Mouse (Mus musculus) natural killer cell, adult 2 months (primary cell): Measurements from ENCODE around the gene Znrf1.

Experiments used
- DNase-seq, 2 experiments: peaks; one replicate each; pipeline ENCODE4 v3.0.0; 2022; ENCODE audit warnings: low spot score in 2 of 2

The Znrf1 gene

DNA sequence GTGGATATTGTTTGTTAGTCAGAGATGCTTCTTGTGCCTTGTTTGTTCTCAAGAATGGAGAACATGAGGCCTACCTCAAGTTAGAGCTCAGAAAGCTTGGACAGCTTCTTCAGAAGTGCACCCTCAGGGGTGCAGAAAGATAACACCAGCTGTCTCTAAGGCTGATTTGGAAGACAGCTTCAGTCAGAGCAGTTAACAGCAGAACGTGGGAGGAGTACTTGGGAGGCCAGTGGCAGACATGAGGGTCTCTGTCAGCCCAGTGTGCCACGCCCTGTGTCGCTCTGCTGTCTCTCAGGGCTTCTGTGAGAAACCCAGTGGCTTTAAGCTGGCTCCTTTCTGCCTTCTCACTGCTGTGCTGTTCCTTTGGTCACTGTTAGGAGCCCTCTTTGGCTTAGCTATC lies 32.1 kb downstream of the Znrf1 start:
- DNase-seq, result no peak

DNA sequence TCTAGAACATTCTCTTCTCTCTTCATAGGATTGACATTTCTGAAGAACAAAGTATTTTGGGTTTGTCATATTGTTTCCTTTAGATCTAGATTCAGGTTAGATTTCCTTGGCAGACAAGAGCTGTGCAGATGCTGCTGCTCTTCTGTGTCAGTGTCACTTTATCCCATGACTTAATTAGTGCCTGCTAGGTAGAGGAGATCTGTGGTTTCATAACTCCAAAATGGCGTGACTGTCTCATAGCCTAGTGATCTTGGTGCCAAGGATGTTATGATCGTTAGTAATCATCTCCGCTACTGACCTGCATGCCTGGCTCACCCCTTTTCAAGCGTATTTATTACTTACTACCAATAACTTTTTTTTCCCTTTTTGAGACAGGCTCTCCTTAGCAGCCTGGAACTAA lies 34.0 kb downstream of the Znrf1 start:
- DNase-seq, result no peak

DNA sequence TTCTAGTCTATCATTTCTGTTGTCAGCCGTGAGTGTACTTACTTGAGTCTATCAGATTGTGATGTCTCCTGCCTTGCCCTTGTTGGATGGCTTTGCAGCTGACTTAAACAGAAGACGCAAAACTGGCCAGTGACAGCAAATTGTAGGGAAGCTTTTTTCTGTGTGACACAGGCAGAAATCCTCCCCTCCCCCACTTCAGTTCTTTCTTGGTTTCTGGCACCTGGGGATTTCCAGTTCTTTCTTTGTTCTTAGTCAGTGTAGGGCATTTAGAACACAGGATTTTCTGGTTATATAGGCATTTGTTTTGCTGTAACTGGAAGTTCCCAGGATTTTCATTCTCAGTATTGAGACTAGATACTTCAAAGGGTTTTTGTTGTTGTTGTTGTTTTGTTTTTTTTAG lies 34.5 kb downstream of the Znrf1 start:
- peak in 1 of 2 experiments; percentile 33 for DNase-seq

DNA sequence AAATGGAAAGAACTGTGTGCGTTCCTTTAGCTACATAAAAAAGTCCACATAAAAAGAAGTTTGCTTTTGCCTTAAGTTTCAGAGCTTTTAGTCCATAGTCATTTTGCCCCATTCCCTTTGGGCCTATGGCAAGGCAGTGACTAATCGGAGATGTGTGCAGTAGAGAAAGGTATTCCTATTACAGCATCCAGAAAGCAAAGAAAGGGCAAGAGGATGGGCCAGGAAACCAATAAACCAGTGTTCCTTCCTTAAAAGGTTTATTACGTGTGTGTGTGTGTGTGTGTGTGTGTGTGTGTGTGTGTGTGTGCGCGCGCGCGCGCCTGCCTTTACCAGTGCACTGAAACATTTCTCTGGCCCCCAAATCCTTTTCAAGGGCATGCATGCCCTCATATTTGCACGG lies 35.8 kb downstream of the Znrf1 start:
- no peak for DNase-seq

DNA sequence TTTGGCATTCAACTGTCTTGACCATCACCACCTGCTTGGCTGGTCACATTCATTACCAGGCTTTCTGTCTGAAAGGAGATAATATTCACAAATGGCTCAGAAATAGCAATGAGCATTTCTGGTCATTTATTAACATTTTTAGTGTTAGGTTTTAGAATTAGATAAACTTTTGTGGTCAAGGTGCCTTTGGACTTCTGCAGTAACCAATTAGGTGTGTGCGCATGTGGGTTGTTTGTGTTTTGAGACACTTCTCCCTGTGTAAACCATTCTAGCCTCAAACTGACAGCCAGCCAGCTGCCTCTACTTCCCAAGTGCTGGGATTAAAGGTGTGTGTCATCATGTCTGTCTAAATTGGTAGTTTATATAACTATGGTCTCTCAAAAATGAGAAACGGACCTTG lies 36.5 kb downstream of the Znrf1 start:
- DNase-seq, result no peak

DNA sequence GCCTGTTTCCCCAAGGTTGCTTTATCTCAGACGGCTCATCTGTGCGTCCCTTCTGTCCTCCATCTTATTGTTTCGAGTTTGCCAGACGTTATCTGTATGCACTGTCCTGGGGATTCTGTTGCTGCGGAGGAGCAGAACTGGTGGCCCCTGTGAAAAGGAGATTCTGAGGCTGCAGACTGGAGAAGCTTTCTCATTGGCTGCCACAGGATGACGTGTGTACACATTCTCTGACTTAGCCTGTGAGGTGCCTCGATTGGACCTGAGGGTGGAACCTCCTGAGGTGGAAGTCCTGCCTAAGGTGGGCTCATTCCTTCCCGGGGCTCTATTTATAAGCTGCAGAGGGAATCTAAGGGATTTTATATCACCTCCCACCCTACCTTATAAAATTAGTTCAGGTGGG lies 37.7 kb downstream of the Znrf1 start:
- no peak for DNase-seq

DNA sequence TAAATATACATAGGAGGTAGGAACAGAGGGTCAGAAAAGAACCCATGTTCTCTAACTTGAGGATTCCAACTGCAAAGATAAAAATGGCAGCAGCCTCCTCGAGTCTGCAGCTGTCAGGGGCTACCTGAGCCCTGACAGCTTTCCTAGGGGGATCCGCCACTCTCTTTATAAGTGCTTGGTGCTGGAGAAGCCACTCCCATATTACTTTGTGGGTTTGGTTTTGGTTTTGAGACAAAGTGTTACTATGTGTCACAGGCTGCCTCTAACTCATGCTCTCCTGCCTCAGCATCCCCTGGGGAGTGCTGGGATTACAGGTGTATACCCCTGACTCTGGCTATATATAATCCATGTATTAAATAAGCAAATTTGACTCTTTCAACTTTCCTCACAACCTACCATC lies 38.1 kb downstream of the Znrf1 start:
- DNase-seq, result no peak

DNA sequence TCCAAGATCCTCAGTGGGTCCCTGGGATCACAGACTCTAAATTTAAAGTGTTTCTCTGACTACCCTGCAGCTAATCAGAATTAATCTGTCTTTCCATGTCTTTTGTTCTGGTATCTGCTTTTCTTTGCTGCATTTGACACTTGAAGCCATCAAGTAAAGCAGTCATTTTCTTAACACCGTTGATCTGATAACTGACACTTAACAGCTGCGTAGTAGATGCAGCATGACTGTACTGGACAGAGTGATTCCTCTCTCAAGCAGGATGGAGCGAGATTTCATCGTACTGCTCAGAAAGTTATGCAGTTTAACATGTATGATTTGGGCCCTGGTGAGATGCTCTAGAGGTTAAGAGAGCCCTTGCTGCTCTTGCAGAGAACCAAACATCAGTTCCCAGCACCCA lies 39.6 kb downstream of the Znrf1 start:
- no peak for DNase-seq

DNA sequence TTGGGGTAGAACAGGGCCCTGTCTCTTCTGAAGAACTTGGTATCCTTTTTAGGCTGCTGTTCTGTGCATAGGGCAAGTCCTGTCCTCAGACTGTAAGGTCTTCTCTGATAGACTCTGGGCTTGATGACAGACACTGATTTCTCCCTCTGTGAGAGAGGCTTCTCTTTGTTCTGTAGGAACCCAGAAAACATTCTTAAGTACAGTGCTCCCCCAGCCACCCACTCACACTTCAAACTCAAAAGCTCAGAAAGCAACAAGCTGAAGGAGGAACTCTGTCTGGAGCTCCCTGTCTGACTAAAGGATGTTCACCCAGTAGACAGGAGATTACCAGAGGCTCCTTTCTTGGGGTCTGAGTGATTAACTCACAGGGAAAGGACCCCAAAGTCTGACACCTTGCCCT lies 40.6 kb downstream of the Znrf1 start:
- DNase-seq, result no peak

DNA sequence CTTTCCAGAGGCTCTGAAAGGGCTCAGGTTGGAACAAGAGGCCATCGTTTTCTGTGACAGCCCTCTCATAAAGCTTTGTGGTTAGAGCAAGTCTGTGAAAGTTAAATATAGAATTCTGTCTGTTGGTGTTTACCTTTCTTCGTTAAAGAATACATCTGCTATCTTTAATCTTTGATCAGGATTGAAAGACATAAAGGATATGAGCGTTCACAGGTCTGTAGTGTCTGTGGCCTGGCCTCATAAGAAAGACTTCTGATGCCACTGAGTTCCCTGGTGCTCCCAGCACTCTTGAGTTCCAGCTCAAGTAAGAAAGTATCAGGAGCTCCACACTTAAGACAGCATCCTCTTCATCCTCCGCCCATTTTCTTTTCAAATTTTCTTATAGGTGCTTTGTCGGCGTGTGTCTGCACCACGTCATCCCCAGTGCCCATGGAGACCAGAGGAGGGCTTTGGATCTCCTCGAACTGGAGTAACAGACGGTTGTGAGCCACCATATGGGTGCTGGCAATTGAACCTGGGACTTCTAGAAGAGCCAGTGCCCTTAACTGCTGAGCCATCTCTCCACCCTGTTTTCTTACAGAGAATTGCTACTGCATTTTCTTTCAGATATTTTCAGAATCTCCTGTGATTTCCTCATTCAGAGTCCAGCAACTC lies 42.1 kb downstream of the Znrf1 start:
- DNase-seq, result no peak

DNA sequence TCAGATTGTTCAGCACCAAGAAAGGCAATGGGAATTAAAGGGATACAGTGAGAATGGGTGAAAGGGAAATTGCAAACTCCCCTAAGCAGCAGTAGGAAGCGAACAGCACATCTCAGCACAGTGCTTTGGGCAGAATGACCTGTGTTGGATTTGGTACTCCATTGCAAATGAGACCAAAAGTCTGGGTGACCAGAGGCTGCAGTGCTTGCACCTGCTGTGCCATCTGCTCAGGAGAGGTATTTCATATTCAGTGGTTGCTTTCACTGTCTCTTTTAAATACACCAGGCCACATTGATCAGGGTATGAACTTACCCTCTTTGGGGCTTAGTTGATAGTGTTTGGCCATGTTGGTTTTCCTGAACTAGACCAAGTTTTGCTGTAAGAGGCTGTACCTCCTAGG lies 43.4 kb downstream of the Znrf1 start:
- no peak for DNase-seq

DNA sequence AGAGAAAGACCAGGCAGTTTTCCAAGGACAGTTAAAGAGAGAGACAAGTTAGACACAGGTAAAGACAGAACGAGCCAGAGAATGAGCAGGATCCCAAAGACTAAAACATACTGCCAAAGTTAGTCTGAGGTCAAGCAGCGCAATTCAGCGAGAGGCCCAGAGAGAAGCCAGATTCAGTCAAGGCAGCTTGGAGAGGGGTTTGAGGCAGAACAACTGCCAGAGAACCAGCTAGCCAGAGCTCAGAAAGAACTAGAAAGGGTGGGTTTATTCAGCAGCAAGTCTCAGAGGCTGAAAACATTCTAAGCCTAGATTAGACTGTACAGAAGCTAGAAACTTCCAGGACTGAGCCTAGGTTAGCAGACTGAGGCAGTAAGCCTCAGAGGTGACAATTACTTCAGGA lies 44.4 kb downstream of the Znrf1 start:
- DNase-seq, result no peak

DNA sequence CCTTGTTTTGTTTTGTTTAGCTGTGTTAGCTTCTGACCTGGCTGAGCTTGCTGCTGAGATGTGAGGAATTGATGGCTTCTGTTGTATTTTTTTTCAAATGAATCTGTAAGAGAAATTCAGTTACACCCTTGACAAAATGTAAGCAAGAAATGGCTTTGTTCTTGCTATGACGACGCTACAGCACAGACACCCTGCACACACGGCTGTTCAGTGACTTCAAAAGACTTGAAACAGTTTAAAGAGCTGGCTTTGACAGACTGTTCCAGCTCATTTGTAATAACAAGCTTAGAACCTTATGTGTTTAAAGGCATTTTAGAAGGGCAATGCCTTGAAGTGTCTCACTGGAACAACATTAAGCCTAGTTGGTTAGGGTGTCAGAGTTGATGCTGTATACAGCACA lies 46.5 kb downstream of the Znrf1 start:
- peak in 1 of 2 experiments; percentile 11 for DNase-seq

DNA sequence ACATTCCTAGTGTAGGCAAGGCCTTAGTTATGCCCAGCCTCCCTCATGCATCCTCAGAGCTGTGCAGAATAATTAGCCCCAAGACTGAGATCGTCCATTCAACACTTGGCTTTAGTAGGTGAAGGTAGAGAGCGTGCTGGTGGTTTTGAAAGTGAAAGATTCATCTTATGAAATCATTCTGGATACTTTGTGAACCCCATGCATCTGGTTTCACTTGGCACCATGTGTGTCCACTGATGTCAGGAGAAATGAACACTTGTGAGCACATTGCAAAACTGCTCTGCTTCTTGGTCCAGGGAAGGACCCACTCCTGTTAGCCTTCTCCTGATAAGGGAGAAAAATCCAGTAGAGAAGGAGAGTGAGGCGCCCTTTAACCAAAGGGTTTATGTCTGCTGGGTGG lies 49.0 kb downstream of the Znrf1 start:
- no peak for DNase-seq

DNA sequence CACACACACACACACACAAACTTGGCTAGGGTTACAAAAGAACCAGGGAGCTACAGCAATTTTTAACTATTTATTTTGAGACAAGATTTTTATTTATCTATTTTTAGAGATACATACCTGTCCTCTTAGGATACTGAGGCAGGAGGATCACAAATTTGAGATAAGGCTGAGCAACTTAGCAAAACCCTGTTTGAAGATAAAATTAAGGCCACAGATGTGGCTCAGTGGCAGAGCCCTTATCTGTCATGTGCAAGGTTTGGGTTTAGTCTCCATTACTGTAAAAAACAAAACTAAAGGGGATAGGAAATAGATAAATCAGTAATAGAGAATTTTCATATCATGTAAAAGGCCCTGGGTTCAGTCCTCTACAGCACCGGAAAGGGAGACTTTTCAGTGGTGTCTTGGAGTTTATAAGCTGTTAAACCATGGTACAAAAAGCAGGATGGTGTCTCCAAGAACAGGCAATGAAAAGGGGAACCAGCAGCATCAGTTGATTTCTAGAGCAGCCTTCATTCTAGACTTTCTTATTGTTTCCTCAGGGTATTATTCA lies 51.7 kb downstream of the Znrf1 start:
- no peak for DNase-seq

DNA sequence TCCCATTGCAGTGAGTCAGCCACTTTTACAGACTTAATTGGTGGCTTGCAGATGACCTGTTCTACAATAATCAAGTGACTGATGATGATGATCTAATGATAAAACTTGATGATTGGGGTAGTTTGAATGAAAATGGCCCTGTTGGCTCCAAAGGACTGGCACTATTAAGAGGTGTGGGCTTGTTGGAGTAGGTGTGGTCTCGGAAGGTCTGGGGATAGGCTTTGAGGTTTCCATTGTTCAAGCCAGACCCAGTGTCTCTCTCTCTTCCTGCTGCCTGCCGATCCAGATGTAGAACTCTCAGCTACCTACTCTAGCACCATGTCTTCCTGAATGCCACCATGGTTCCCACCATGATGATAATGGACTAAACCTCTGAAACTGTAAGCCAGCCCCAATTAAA lies 52.4 kb downstream of the Znrf1 start:
- DNase-seq, result no peak

DNA sequence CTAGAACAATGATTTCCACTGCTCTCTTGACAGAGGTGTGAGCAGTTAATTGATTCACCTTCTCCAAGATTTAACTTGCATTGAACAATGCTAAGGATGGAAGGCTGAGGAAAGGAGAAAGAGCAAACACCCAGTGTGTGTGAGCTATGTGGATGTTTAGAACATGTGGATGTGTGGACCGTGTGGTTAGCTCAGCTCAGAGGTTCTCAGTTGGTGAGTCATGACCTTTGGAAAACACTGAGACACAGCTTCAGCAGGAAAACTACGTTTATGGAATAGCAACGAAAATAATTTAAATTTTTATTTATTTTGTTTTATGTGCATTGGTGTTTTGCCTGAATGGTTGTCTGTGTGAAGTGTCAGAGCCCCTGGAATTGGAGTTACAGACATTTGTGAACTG lies 54.3 kb downstream of the Znrf1 start:
- no peak for DNase-seq

DNA sequence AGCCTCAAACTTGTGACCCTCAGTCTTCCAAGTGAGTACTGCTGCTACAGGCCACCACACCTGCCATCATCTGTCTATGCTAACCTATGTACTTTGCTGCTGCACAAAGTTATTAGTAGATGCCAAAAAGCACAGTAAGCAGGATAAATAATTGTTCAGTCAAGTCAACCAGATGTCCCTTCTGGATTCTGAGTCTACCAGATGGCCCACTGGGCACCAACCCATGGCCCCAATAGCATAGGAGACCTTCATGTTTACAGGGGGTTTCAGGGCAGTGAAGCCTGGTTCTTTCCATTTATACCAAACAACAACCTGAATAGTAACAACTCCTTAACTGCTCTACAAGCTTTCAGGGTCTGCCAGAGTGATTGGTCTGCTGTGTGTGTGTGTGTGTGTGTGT lies 55.3 kb downstream of the Znrf1 start:
- no peak for DNase-seq

DNA sequence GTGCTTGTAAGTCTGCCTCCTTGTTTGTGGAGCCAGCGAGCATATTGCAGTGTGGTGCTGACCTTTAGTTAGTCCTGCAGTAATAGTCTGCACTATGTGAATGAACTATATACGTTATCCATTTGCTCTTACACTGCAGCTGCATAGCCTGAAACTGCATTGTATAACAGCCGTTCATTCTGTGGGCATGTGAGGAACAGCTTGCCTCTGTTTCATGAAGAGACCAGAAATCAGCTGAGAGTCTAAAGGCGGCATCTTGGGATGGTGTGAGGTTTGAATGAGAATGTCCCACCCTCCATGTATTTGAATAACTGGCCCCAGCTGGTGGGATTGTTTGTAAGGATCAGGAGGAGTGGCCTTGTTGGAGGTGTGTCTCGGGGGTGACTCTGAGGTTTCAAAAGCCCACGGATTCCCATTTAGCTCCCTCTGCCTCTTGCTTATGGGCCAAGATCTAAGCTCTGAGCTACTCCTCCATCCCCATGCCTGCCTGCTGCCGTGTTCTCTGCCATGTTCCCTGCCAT lies 56.6 kb downstream of the Znrf1 start:
- DNase-seq, result no peak

DNA sequence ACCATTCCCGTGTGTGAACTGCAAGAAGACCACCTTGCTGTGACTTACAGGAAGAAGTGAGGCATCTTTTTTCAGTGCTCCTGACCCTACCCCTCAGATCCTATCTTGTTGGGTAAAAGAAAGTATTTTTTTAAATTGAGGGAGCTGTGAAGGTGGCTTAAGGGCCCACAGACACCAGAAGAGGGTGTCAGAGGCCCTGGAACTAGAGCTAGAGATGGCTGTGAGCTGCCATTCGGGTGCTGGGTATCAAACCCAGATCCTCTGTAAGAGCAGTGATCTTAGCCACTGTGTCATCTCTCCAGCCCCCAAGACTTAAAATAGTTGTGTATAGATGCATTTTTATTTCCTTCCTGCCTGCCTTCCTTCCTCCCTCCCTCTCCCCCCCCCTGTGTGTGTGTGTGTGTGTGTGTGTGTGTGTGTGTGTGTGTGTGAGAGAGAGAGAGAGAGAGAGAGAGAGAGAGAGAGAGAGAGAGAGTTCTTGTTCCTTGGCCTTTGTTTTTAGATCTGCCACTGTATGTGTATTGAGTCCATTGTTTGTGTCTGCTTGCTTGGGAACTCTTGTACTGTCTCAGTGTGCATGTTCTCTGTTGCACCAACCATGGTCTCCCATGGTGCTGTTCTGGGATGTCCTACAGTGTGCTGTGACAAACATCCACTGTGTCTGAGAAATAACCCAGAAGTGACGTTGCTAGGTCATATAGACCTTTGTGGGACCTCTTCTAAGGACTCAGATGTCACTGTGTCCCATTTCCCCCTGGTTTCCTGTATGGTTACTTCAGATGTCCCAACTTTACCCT lies 58.3 kb downstream of the Znrf1 start:
- DNase-seq, result no peak

DNA sequence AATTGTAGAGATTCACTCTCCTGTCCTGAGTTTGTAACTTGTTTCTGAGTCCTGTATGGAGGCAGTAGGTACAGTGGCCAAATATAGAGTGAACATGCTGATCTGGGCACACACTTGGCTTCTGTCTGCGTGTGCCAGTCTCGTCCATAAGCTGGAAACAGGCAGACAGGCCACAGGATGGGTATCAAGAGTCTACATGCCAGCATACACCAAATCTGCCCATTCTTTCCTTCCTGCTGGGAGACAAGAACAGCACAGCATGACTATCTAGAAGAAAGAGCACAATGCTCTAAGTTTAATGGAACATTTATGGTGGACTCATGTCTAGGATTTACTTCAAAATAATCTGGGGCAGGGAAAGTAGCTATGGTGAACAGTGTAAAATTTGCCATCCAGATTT lies 59.1 kb downstream of the Znrf1 start:
- no peak for DNase-seq

DNA sequence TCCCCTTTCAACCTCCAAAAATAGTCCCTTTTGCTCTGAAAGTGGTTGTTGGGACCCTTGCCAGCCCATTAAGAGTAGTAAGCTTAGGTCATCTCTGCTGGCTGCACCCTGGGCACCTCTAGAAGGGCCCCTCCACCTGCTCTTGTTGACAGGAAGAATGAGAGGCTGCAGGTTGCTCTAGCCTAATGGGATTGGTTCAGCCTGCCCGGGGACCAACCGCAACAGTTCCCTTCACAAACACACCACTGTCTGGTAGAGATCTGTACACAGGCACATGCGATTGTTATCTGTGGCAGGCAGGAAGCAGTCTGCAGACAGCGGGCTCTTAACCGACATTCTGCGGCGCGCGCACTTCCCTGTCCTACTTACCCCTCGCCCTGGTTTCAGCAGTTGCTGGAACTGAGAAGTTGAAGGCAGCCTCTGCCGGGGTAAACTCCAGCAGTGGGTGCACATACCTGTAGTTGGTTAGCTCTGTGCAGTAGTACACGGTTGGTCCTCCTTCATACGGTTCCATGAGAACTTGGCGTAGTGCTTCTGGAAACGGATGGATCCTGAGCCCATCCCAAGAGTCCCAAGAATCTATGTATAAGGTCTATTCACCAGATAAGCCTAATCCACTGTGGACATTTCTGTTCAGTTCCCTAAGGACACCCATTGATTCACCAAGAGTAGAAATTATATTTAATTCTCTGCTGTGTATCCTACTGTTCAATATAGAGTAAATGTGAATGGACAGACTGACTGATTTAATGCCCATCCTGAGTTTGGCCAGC lies 60.0 kb downstream of the Znrf1 start:
- DNase-seq, result peak; percentile 78 to 82

DNA sequence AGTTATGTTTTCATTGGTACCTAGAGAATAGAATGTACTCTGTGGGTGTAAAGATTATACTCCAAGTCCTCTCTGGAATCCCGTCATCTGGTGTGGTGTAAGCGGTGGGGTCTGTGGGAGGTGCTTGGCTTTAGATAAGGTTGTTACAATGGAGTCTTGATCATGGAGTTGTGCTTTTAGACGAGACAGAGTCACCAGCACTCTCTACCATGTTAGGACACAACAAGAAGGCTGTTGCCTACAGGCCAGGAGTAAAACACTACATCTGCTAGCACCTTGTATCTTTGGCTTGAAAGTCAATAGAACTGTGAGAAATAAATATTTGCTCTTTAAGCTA lies 60.6 kb downstream of the Znrf1 start:
- no peak for DNase-seq
